Mouse (Mus musculus) hindbrain, embryonic 11.5 days (tissue): ENCODE measurements around the gene Pik3r1. TPM values are rescaled to one million over a fixed set of nuclear protein-coding genes. Genes with fewer than 3 reads are reported as not detected.

Source experiments
- ATAC-seq: fragments of 200-750 bp; cut with Nextera tagmentation; 2 replicates; pipeline ENCODE4 v1.8.0; 2017; ENCODE audit warnings: mild to moderate bottlenecking, moderate TSS enrichment, moderate library complexity; ENCODE audit not compliant: low FRiP score
- DNase-seq: peaks from one replicate; pipeline ENCODE4 v3.0.0-alpha.2; 2015; ENCODE audit warnings: low spot score
- H3K27ac ChIP-seq: fragments of 300-500 bp; sonication (generic); 2 replicates; pipeline ENCODE4 v1.5.1; 2014; ENCODE audit warnings: mild to moderate bottlenecking, low read depth, low read length
- H3K27me3 ChIP-seq: fragments of 300-500 bp; sonication (generic); 2 replicates; pipeline ENCODE4 v1.6.1; 2014; ENCODE audit warnings: mild to moderate bottlenecking, low read length, moderate library complexity, mixed read lengths; ENCODE audit not compliant: control insufficient read depth, insufficient read depth
- H3K36me3 ChIP-seq: fragments of 300-500 bp; sonication (generic); 2 replicates; pipeline ENCODE4 v1.6.1; 2014; ENCODE audit warnings: mild to moderate bottlenecking, low read length, moderate library complexity, mixed read lengths; ENCODE audit not compliant: control insufficient read depth, insufficient read depth
- H3K4me1 ChIP-seq: fragments of 300-500 bp; sonication (generic); replicated peaks from 2 replicates; pipeline ENCODE4 v1.6.1; 2014; ENCODE audit warnings: low read length, mixed read lengths; ENCODE audit not compliant: control insufficient read depth, insufficient read depth
- H3K4me2 ChIP-seq: fragments of 300-500 bp; sonication (generic); replicated peaks from 2 replicates; pipeline ENCODE4 v1.6.1; 2014; ENCODE audit warnings: mild to moderate bottlenecking, low read depth, low read length
- H3K4me3 ChIP-seq: fragments of 300-500 bp; sonication (generic); 2 replicates; pipeline ENCODE4 v1.5.1; 2014; ENCODE audit warnings: low read depth, low read length
- H3K9ac ChIP-seq: fragments of 300-500 bp; sonication (generic); 2 replicates; pipeline ENCODE4 v1.6.1; 2014; ENCODE audit warnings: low read depth, low read length
- H3K9me3 ChIP-seq: fragments of 300-500 bp; sonication (generic); 2 replicates; pipeline ENCODE4 v1.6.1; 2016; ENCODE audit warnings: low read length; ENCODE audit not compliant: control insufficient read depth
- WGBS: fragments of 180-500 bp; shearing (Covaris S2); extraction: QIAGEN DNeasy Blood & Tissue Kit; methylation state at CpG from one replicate; pipeline ENCODE4 v1.1.7; 2014; 5-methylcytosine and 5-hydroxymethylcytosine counted together
- polyA plus RNA-seq: library from polyadenylated mRNA; unstranded; fragments of >200 nt; fragmentation: Nextera tagmentation; extraction: Ambion mirVana; gene quantifications from 2 replicates; pipeline ENCODE4 v1.2.1, GENCODE M21; 2014

Pik3r1 gene
- polyA plus RNA-seq, 1 experiment from 2014 or later: 29.8 TPM

- no peaks in the 10 kb centered on the region for H3K36me3 ChIP-seq
- H3K4me1 ChIP-seq: no peaks in the 10 kb centered on the region
- 61% methylated on average over 1 of the region's 1 CpGs for WGBS
- H3K27ac ChIP-seq: no peak overlapping the region
- DNase-seq (no peak), ATAC-seq (no peak)
- no peak overlapping the region for H3K4me2 ChIP-seq
- H3K4me3 ChIP-seq: no peak overlapping the region
- no peaks in the 10 kb centered on the region for H3K27me3 ChIP-seq
- H3K9me3 ChIP-seq: no peaks in the 10 kb centered on the region
- H3K9ac ChIP-seq: no peak overlapping the region
These were observed 132.2 kb downstream of the Pik3r1 start for GRCm38 (mm10) chr13:101635837-101636236.

- Histone ChIP-seq H3K36me3 (no peaks in the 10 kb centered on the region), H3K9ac (no peak overlapping the region), H3K4me1 (no peaks in the 10 kb centered on the region), H3K4me2 (no peak overlapping the region), H3K9me3 (no peaks in the 10 kb centered on the region), H3K27me3 (no peaks in the 10 kb centered on the region), H3K4me3 (no peak overlapping the region), H3K27ac (no peak overlapping the region)
- DNase-seq: no peak
- no peak for ATAC-seq
These were observed 133.6 kb downstream of the Pik3r1 start for GRCm38 (mm10) chr13:101634420-101634819.

GRCm38 (mm10) chr13:101633620-101634019 is 134.4 kb downstream of the Pik3r1 start:
- Histone ChIP-seq H3K27me3 (no peaks in the 10 kb centered on the region), H3K9ac (no peak overlapping the region), H3K4me3 (no peak overlapping the region), H3K36me3 (no peaks in the 10 kb centered on the region), H3K27ac (no peak overlapping the region), H3K4me1 (no peaks in the 10 kb centered on the region), H3K9me3 (no peaks in the 10 kb centered on the region), H3K4me2 (no peak overlapping the region)
- DNase-seq (no peak), ATAC-seq (no peak)

- Histone ChIP-seq H3K4me1 (no peaks in the 10 kb centered on the region), H3K27ac (no peak overlapping the region), H3K4me2 (no peak overlapping the region), H3K9me3 (no peaks in the 10 kb centered on the region), H3K27me3 (no peaks in the 10 kb centered on the region), H3K36me3 (no peaks in the 10 kb centered on the region), H3K4me3 (no peak overlapping the region), H3K9ac (no peak overlapping the region)
- ATAC-seq: no peak
- DNase-seq: no peak
- 80% methylated on average over 4 of the region's 4 CpGs for WGBS
These were observed 135.2 kb downstream of the Pik3r1 start for GRCm38 (mm10) chr13:101632771-101633170.

GRCm38 (mm10) chr13:101631561-101631960 is 136.5 kb downstream of the Pik3r1 start:
- no peak overlapping the region for H3K4me3 ChIP-seq
- no peaks in the 10 kb centered on the region for H3K4me1 ChIP-seq
- 41% methylated on average over 7 of the region's 7 CpGs for WGBS
- no peaks in the 10 kb centered on the region for H3K9me3 ChIP-seq
- H3K27ac ChIP-seq: no peak overlapping the region
- DNase-seq: peak; percentile 6
- ATAC-seq: no peak
- H3K36me3 ChIP-seq: no peaks in the 10 kb centered on the region
- H3K27me3 ChIP-seq: no peaks in the 10 kb centered on the region
- no peak overlapping the region for H3K9ac ChIP-seq
- H3K4me2 ChIP-seq: no peak overlapping the region
